Mouse (Mus musculus) kidney, postnatal 0 days (tissue): ENCODE results near the gene Gmip. TPM values are rescaled to one million over a fixed set of nuclear protein-coding genes. Genes with fewer than 3 reads are reported as not detected.
A peak's percentile ranks its signal among the peaks of the same experiment; 100 is the strongest.

Experiments used
- ATAC-seq: fragments of 200-750 bp; cut with Nextera tagmentation; replicated peaks from 2 replicates; pipeline ENCODE4 v1.8.0; 2017; ENCODE audit warnings: low read depth, moderate number of reproducible peaks, moderate TSS enrichment, moderate library complexity; ENCODE audit not compliant: low FRiP score
- DNase-seq: peaks from one replicate; pipeline ENCODE4 v3.0.0-alpha.2; 2016; ENCODE audit warnings: low spot score
- H3K27ac ChIP-seq: fragments of 300-500 bp; sonication (generic); 2 replicates; pipeline ENCODE4 v1.5.1; 2014; ENCODE audit warnings: mild to moderate bottlenecking
- H3K27me3 ChIP-seq: fragments of 300-500 bp; sonication (generic); 2 replicates; pipeline ENCODE4 v1.6.1; 2014; ENCODE audit warnings: low read length, mixed read lengths; ENCODE audit not compliant: insufficient read depth
- H3K36me3 ChIP-seq: fragments of 300-500 bp; sonication (generic); 2 replicates; pipeline ENCODE4 v1.6.1; 2014; ENCODE audit warnings: low read length, mixed read lengths; ENCODE audit not compliant: insufficient read depth
- H3K4me1 ChIP-seq: fragments of 300-500 bp; sonication (generic); replicated peaks from 2 replicates; pipeline ENCODE4 v1.6.1; 2014; ENCODE audit warnings: antibody characterized with exemption, low read length, mixed read lengths; ENCODE audit not compliant: insufficient read depth
- H3K4me2 ChIP-seq: fragments of 300-500 bp; sonication (generic); 2 replicates; pipeline ENCODE4 v1.6.1; 2014; ENCODE audit warnings: mild to moderate bottlenecking, low read length, moderate library complexity, mixed read lengths
- H3K4me3 ChIP-seq: fragments of 300-500 bp; sonication (generic); replicated peaks from 2 replicates; pipeline ENCODE4 v1.5.1; 2014; ENCODE audit warnings: low read depth, low read length
- H3K9ac ChIP-seq: fragments of 300-500 bp; sonication (generic); 2 replicates; pipeline ENCODE4 v1.6.1; 2014; ENCODE audit warnings: low read depth, low read length
- H3K9me3 ChIP-seq: fragments of 300-500 bp; sonication (generic); replicated peaks from 2 replicates; pipeline ENCODE4 v1.6.1; 2016; ENCODE audit warnings: low read length, inconsistent platforms, mixed read lengths
- CTCF ChIP-seq: IDR thresholded peaks from 2 replicates; pipeline ENCODE4 v1.5.1; 2016; ENCODE audit warnings: antibody characterized with exemption, low read depth, mild to moderate bottlenecking, moderate library complexity
- WGBS: fragments of 180-500 bp; shearing (Covaris S2); extraction: QIAGEN DNeasy Blood & Tissue Kit; methylation state at CpG from one replicate; pipeline ENCODE4 v1.1.7; 2014; 5-methylcytosine and 5-hydroxymethylcytosine counted together
- polyA plus RNA-seq: library from polyadenylated mRNA; unstranded; fragments of >200 nt; fragmentation: Nextera tagmentation; extraction: Ambion mirVana; gene quantifications from 2 replicates; pipeline ENCODE4 v1.2.1, GENCODE M21; 2015

Gene Gmip
- polyA plus RNA-seq, 1 experiment from 2014 or later: 5.7 TPM

- TF ChIP-seq CTCF: no peak
- no peak for DNase-seq
- no peak overlapping the region for H3K4me3 ChIP-seq
- H3K9me3 ChIP-seq: no peaks in the 10 kb centered on the region
- H3K36me3 ChIP-seq: no peaks in the 10 kb centered on the region
- peak; percentile 43; the same call in 1 of the 2 replicates for ATAC-seq
- H3K4me2 ChIP-seq: no peak overlapping the region
- H3K27me3 ChIP-seq: no peaks in the 10 kb centered on the region
- 73% methylated on average over 8 of the region's 8 CpGs for WGBS
- H3K4me1 ChIP-seq: no peaks in the 10 kb centered on the region
- no peak overlapping the region for H3K27ac ChIP-seq
- no peak overlapping the region for H3K9ac ChIP-seq
These were observed 40.5 kb downstream of the Gmip start for GRCm38 (mm10) chr8:69848951-69849350.

DNA sequence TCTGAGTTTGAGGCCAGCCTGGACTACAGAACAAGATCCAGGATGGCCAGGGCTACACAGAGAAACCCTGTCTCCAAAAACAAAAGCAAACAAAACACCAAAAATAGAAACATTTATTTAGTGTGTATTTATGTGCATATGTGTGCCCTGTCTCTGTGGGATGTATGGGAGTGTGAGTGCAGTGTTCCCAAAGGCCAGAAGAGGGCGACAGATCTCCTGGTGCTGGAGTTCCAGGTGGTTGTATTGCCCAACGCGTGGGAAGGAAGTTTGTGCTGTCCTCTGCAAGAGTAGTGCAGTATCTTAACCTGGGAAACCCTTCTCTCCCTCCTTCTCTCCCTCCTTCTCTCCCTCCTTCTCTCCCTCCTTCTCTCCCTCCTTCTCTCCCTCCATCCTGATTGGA is 41.4 kb downstream of the Gmip start:
- 51% methylated on average over 3 of the region's 3 CpGs for WGBS
- H3K27me3 ChIP-seq: no peaks in the 10 kb centered on the region
- DNase-seq: no peak
- ATAC-seq: no peak
- no peak overlapping the region for H3K27ac ChIP-seq
- H3K4me3 ChIP-seq: no peak overlapping the region
- no peaks in the 10 kb centered on the region for H3K36me3 ChIP-seq
- no peaks in the 10 kb centered on the region for H3K4me1 ChIP-seq
- TF ChIP-seq CTCF: peak; percentile 56
- no peak overlapping the region for H3K9ac ChIP-seq
- no peak overlapping the region for H3K4me2 ChIP-seq
- H3K9me3 ChIP-seq: no peaks in the 10 kb centered on the region

DNA sequence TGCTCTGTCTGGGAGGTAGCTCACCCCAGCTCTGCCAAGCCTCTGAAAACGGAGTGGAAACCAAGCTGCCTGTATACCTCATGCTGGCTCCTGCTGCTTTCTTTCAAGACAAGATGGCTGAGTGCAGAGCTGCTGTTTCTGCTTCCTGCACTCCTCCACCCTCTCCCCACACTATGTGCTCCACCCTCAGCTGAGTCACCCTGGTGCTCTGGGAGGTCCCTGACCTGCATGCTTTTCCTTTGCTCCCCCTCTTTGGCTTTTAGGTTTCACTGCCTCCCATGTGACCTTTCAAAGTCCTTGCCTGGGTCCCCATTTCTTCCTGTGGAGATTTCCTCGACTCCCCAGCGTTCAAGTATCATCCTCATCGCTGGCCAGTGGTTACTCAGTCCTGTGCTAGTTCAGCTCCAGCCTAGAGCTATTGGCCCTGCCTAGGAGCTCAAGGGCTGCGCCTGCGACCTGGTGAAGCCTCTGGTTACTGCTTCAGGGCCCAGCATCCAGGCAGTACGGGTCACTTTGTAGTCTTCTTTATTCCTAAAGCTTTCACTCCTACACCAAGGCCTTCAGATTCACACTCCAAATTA is 42.5 kb downstream of the Gmip start:
- TF ChIP-seq CTCF: no peak
- Histone ChIP-seq H3K27ac (no peak overlapping the region), H3K4me1 (no peaks in the 10 kb centered on the region), H3K27me3 (no peaks in the 10 kb centered on the region), H3K9ac (no peak overlapping the region), H3K4me3 (no peak overlapping the region), H3K9me3 (no peaks in the 10 kb centered on the region), H3K4me2 (no peak overlapping the region), H3K36me3 (no peaks in the 10 kb centered on the region)
- DNase-seq (no peak), ATAC-seq (no peak)
- WGBS: 73% methylated on average over 7 of the region's 7 CpGs

DNA sequence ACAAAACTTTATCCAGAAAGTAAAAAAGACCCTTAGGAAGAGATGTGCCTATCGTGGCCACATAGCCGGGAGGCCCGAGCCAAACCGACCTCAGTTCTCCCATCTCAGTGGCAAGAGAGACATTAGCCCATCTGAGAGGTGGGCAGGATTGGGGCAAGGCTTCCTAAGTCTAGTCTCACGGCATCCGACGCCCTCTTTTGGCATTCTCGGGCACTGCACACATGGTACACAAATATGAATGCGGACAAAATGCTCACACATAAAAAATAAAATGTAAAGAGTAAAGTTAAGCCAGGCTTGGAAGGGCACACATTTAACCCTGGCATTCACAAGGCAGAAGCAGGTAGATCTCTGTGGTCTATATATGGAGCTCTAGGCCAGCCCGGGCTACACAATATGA is 45.4 kb downstream of the Gmip start:
- no peaks in the 10 kb centered on the region for H3K36me3 ChIP-seq
- H3K4me1 ChIP-seq: no peaks in the 10 kb centered on the region
- H3K9ac ChIP-seq: no peak overlapping the region
- H3K4me2 ChIP-seq: no peak overlapping the region
- no peak overlapping the region for H3K27ac ChIP-seq
- no peaks in the 10 kb centered on the region for H3K9me3 ChIP-seq
- 93% methylated on average over 10 of the region's 10 CpGs for WGBS
- H3K4me3 ChIP-seq: no peak overlapping the region
- TF ChIP-seq CTCF: no peak
- H3K27me3 ChIP-seq: no peaks in the 10 kb centered on the region
- ATAC-seq: no peak
- no peak for DNase-seq

- Histone ChIP-seq H3K4me2 (no peak overlapping the region), H3K36me3 (no peaks in the 10 kb centered on the region), H3K4me3 (no peak overlapping the region), H3K9ac (no peak overlapping the region), H3K4me1 (no peaks in the 10 kb centered on the region), H3K27me3 (no peaks in the 10 kb centered on the region), H3K27ac (no peak overlapping the region), H3K9me3 (no peaks in the 10 kb centered on the region)
- peak; percentile 39; the same call in 1 of the 2 replicates for TF ChIP-seq CTCF
- 63% methylated on average over 4 of the region's 4 CpGs for WGBS
- DNase-seq (no peak), ATAC-seq (no peak)
These were observed 52.3 kb downstream of the Gmip start for GRCm38 (mm10) chr8:69860807-69861206.

DNA sequence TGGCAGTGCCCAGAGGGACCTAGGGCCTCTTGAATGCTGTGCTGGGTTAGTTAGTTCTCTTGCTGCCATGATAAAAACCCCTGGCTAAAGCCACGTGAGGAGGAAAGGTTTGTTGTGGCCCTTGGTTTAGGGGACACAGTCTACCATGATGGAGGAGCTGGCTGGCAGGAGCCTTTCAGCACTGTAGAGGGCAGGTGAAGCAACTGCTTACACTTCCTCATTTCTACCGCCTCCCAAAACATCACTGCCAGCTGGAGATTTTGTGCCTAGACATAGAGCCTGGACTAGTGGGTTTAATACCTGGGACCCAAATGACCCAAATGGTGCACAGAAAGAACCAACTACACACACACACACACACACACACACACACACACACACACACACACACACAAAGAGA is 52.8 kb downstream of the Gmip start:
- no peak overlapping the region for H3K27ac ChIP-seq

DNA sequence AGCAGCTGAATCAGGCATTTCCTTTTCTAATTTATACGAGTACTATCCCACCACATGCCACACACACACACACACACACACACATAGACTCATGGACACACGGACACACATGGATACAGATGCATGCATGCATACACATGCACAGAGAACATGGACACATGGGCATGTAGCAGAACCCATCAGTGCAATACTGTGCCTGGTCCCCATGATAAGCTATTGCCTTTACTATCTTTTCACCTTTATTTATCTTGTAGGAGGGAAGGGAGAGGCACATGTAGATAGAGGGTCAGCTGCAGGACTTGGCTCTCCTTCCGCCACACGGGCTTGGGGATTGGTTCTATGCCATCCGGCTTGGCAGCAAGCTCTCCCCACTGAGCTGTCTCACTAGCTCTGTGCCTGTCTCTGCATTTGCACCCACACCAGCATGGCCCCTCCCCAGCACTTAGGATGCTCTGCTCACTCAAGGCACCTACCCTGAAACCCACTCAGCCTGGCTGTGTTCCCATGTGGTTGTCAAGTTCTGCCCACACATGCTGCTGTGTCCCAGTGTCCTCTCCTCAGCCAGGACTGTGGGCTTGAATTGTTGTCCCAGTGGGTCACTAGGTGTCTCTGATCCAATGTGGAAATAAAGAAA is 55.0 kb downstream of the Gmip start:
- ATAC-seq: no peak
- Histone ChIP-seq H3K27me3 (no peaks in the 10 kb centered on the region), H3K4me2 (no peak overlapping the region), H3K27ac (no peak overlapping the region), H3K4me1 (no peaks in the 10 kb centered on the region), H3K9me3 (no peaks in the 10 kb centered on the region), H3K9ac (no peak overlapping the region), H3K4me3 (no peak overlapping the region), H3K36me3 (no peaks in the 10 kb centered on the region)
- TF ChIP-seq CTCF: no peak
- 88% methylated on average over 5 of the region's 5 CpGs for WGBS
- DNase-seq: no peak

More for the DNA sequence above, 52.8 kb downstream of the Gmip start:
- ATAC-seq (no peak), DNase-seq (no peak)
- 66% methylated on average over 2 of the region's 2 CpGs for WGBS
- no peak for TF ChIP-seq CTCF
- Histone ChIP-seq H3K36me3 (no peaks in the 10 kb centered on the region), H3K27me3 (no peaks in the 10 kb centered on the region), H3K9me3 (no peaks in the 10 kb centered on the region), H3K4me2 (no peak overlapping the region), H3K4me1 (no peaks in the 10 kb centered on the region), H3K9ac (no peak overlapping the region), H3K4me3 (no peak overlapping the region)
